ENCODE assay signal across 9 mouse cellular contexts in the genomic region with DNA sequence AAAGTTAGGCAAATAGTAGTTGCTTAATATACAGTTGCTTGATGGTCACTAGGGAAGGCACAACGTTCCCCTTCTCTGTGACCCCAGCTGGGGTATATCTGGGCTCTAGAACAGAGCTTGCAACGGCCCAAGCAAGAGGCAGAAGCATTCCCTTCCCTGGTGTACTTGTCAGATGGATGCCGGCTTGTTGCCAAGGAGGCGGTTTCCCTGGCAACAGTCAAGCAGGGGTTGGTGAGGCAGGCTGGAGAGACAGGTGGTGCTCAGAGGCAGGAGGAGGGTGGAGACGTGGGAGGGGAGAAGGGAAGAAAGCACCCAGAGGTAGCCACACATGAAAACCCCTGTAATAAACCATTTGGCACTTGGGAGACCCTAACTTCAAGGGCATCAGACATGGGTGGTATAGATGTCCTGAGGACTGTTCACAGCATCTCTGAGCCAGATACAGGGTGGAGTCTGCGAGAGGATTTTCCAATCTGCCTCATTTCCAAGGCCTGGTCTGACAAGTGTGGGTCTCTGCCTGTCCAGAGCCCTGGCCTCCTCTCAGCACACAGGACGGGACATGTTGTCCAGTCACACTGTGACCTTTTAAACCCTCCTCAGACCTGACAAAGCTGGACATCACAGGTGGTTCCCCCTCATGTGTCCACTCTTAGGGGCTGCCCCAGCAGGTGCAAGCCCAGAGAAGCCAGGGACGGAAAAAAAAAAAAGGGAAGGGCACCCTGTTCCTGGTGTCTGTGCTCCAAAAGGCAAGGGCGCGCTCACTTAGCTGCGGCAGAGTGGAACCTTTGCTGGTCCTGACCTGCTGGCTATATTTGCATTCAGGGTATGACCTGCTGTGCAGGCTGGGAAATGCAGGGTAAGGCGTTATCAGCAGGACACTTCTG. TPM values are rescaled to one million over a fixed set of nuclear protein-coding genes. Genes with fewer than 3 reads are reported as not detected.
DNase-seq lines count a peak whose midpoint lies in the region; ATAC-seq and TF ChIP-seq lines count a peak whose summit lies in the region.
"Had no signal": no experiment of that assay in that cellular context is flagged by ENCODE, and none has a peak within 500 bp of the region (broad histone marks: within the 10 kb centered on the region; RNA-seq: fewer than 3 reads in every experiment).

No protein-coding gene starts in this region.

- WGBS in embryonic facial prominence, embryonic 14.5 days = 53% methylated on average over 12 of the region's 12 CpGs
- WGBS in midbrain, embryonic 16.5 days = 31% methylated on average over 12 of the region's 12 CpGs
- 57% methylated on average over 12 of the region's 12 CpGs for WGBS in kidney, adult 2 months

- peak; percentile 70 for ATAC-seq in embryonic facial prominence, embryonic 14.5 days (ENCODE audit: low read depth)
- ATAC-seq in midbrain, embryonic 16.5 days = peak; percentile 90
- ATAC-seq in megakaryocyte-erythroid progenitor cell, adult 5-6 weeks (replicated peaks; ENCODE audit: low FRiP score, low TSS enrichment, poor library complexity, severe bottlenecking) = no peak

- DNase-seq in brain, adult 2 months (ENCODE audit: low read depth, low spot score) = peak; percentile 96
- peak; percentile 79 for DNase-seq in embryonic facial prominence, embryonic 14.5 days (ENCODE audit: low spot score)
- peak; percentile 92 to 95 for DNase-seq in layer of hippocampus, adult 8-10 months (ENCODE audit: low spot score in 2 of 2)
- no peak for DNase-seq in kidney, adult 2 months
- DNase-seq in B cell, adult 2 months = no peak
- DNase-seq in urinary bladder, postnatal 4 days (ENCODE audit: low spot score in 2 of 2) = no peak

- H3K4me1 ChIP-seq in embryonic facial prominence, embryonic 14.5 days (ENCODE audit: control insufficient read depth, insufficient read depth, low read length) = 0 out of 2 replicates have a peak, but pooled peaks cover 5% of the 10 kb centered on the region
- H3K4me1 ChIP-seq in midbrain, embryonic 16.5 days (ENCODE audit: control insufficient read depth, insufficient read depth, low read length) = peaks cover 20% of the 10 kb centered on the region
- H3K4me1 ChIP-seq in kidney, adult 2 months (ENCODE audit: control insufficient read depth, insufficient read depth, low read length) = no peaks in the 10 kb centered on the region

- H3K27ac ChIP-seq in embryonic facial prominence, embryonic 14.5 days (replicated peaks; ENCODE audit: low read depth, low read length) = no peak overlapping the region
- peak overlapping the region; percentile 81 for H3K27ac ChIP-seq in midbrain, embryonic 16.5 days (ENCODE audit: low read length)
- no peak overlapping the region for H3K27ac ChIP-seq in kidney, adult 2 months (ENCODE audit: insufficient read depth, low read depth, low read length)
- H3K27ac ChIP-seq: heart, embryonic 15.5 days had no signal

- no peak for TF ChIP-seq CTCF in kidney, adult 2 months (conservative IDR thresholded peaks at IDR 0.05; ENCODE audit: insufficient read depth, insufficient read length, low read depth, low read length)

- no peak for TF ChIP-seq POLR2A in kidney, adult 2 months (IDR thresholded peaks at IDR 0.05; ENCODE audit: low read depth, low read length)

- H3K4me3 ChIP-seq in embryonic facial prominence, embryonic 14.5 days (ENCODE audit: low read depth, low read length) = no peak overlapping the region
- no peak overlapping the region for H3K4me3 ChIP-seq in midbrain, embryonic 16.5 days (ENCODE audit: low read depth, low read length)
- H3K4me3 ChIP-seq in kidney, adult 2 months (ENCODE audit: insufficient read depth, low read depth, low read length) = no peak overlapping the region
- H3K4me3 ChIP-seq: heart, embryonic 15.5 days had no signal

- no peak overlapping the region for H3K4me2 ChIP-seq in embryonic facial prominence, embryonic 14.5 days (ENCODE audit: low read depth, low read length)
- H3K4me2 ChIP-seq in midbrain, embryonic 16.5 days (ENCODE audit: low read length) = no peak overlapping the region
- H3K4me2 ChIP-seq: heart, embryonic 15.5 days had no signal

- no peaks in the 10 kb centered on the region for H3K27me3 ChIP-seq in embryonic facial prominence, embryonic 14.5 days (replicated peaks; ENCODE audit: control insufficient read depth, insufficient read depth, low read length)
- no peaks in the 10 kb centered on the region for H3K27me3 ChIP-seq in midbrain, embryonic 16.5 days (ENCODE audit: control insufficient read depth, insufficient read depth, low read depth, low read length)
- H3K27me3 ChIP-seq in kidney, adult 2 months (replicated peaks; ENCODE audit: control insufficient read depth, insufficient read depth, low read length) = no peaks in the 10 kb centered on the region

- no peaks in the 10 kb centered on the region for H3K9me3 ChIP-seq in embryonic facial prominence, embryonic 14.5 days (ENCODE audit: control insufficient read depth, low read length)
- no peaks in the 10 kb centered on the region for H3K9me3 ChIP-seq in midbrain, embryonic 16.5 days (replicated peaks; ENCODE audit: control insufficient read depth, low read length, poor library complexity, severe bottlenecking)
- H3K9me3 ChIP-seq: heart, embryonic 15.5 days had no signal

- no peak overlapping the region for H3K9ac ChIP-seq in embryonic facial prominence, embryonic 14.5 days (ENCODE audit: low read depth, low read length)
- H3K9ac ChIP-seq in midbrain, embryonic 16.5 days (ENCODE audit: low read depth, low read length) = peak overlapping the region; percentile 50
- H3K9ac ChIP-seq: heart, embryonic 15.5 days had no signal

- no peaks in the 10 kb centered on the region for H3K36me3 ChIP-seq in embryonic facial prominence, embryonic 14.5 days (ENCODE audit: control insufficient read depth, insufficient read depth, low read length)
- H3K36me3 ChIP-seq in midbrain, embryonic 16.5 days (ENCODE audit: control insufficient read depth, insufficient read depth, low read length) = no peaks in the 10 kb centered on the region
- no peaks in the 10 kb centered on the region for H3K36me3 ChIP-seq in kidney, adult 2 months (ENCODE audit: control insufficient read depth, insufficient read depth, low read length)
- H3K36me3 ChIP-seq: heart, embryonic 15.5 days had no signal

RNA-seq across cellular contexts. Expression of a gene that starts 15.2 kb away (rescaled TPM):
- 11.3 and 12.3 TPM in 2 replicates for polyA plus RNA-seq in embryonic facial prominence, embryonic 14.5 days (2014; fragmentation: Nextera tagmentation; extraction: Ambion mirVana)
- 100 to 1,000 TPM; 192 to 215 (median 201) TPM for total RNA-seq in layer of hippocampus, adult 8-10 months (2022)
- polyA plus RNA-seq in midbrain, embryonic 16.5 days (2015; fragmentation: Nextera tagmentation; extraction: Ambion mirVana) = 13.0 and 13.6 TPM in 2 replicates
- 17.8 and 18.1 TPM in 2 replicates for polyA plus RNA-seq in kidney, adult 2 months (2012; rRNA removed)
- 57.7 and 70.5 TPM in 2 replicates for total RNA-seq in megakaryocyte-erythroid progenitor cell, adult 5-6 weeks (2014; fragmentation: Nextera tagmentation)
- total RNA-seq in megakaryocyte-erythroid progenitor cell, adult 5-6 weeks (2017) = 87.5 and 106 TPM in 2 replicates

RNA-seq across cellular contexts. Expression of a gene that starts 30.2 kb away (rescaled TPM):
- polyA plus RNA-seq in embryonic facial prominence, embryonic 14.5 days (2014; fragmentation: Nextera tagmentation; extraction: Ambion mirVana) = 4.7 and 6.0 TPM in 2 replicates
- total RNA-seq in layer of hippocampus, adult 8-10 months (2022) = 1 to 10 TPM; 1.7 to 6.2 (median 3.5) TPM
- polyA plus RNA-seq in midbrain, embryonic 16.5 days (2015; fragmentation: Nextera tagmentation; extraction: Ambion mirVana) = 2.6 and 3.0 TPM in 2 replicates
- 2.2 and 2.9 TPM in 2 replicates for polyA plus RNA-seq in kidney, adult 2 months (2012; rRNA removed)
- total RNA-seq in megakaryocyte-erythroid progenitor cell, adult 5-6 weeks (2014; fragmentation: Nextera tagmentation) = 3.7 and 4.1 TPM in 2 replicates
- total RNA-seq in megakaryocyte-erythroid progenitor cell, adult 5-6 weeks (2017) = 2.7 and 6.9 TPM in 2 replicates

Comparison
In these comparisons a context has a peak if more than half of its experiments do, and no peak if none do; other contexts are left out.
1. DNase-seq: peak in brain, adult 2 months (single experiment), embryonic facial prominence, embryonic 14.5 days (single experiment) and layer of hippocampus, adult 8-10 months (2 of 2); none in kidney, adult 2 months (single experiment), B cell, adult 2 months (0 of 2) and urinary bladder, postnatal 4 days (0 of 2).